Mouse (Mus musculus) neural tube, embryonic 14.5 days (tissue): ENCODE results near the gene Col27a1. TPM values are rescaled to one million over a fixed set of nuclear protein-coding genes. Genes with fewer than 3 reads are reported as not detected.
A peak's percentile ranks its signal among the peaks of the same experiment; 100 is the strongest.

Source experiments
- ATAC-seq: fragments of 200-750 bp; cut with Nextera tagmentation; 2 replicates; pipeline ENCODE4 v1.8.0; 2017; ENCODE audit warnings: low read depth, mild to moderate bottlenecking, moderate TSS enrichment, moderate library complexity
- H3K27ac ChIP-seq: fragments of 300-500 bp; sonication (generic); 2 replicates; pipeline ENCODE4 v1.5.1; 2014; ENCODE audit warnings: low read depth, mild to moderate bottlenecking, control low read depth, low read length, moderate library complexity, mixed read lengths
- H3K27me3 ChIP-seq: fragments of 300-500 bp; sonication (generic); 2 replicates; pipeline ENCODE4 v1.6.1; 2014; ENCODE audit warnings: low read length; ENCODE audit not compliant: control insufficient read depth, insufficient read depth
- H3K36me3 ChIP-seq: fragments of 300-500 bp; sonication (generic); 2 replicates; pipeline ENCODE4 v1.6.1; 2014; ENCODE audit warnings: low read length, mixed read lengths; ENCODE audit not compliant: control insufficient read depth, insufficient read depth
- H3K4me1 ChIP-seq: fragments of 300-500 bp; sonication (generic); 2 replicates; pipeline ENCODE4 v1.6.1; 2014; ENCODE audit warnings: low read length; ENCODE audit not compliant: control insufficient read depth, insufficient read depth
- H3K4me2 ChIP-seq: fragments of 300-500 bp; sonication (generic); 2 replicates; pipeline ENCODE4 v1.6.1; 2014; ENCODE audit warnings: mild to moderate bottlenecking, low read depth, low read length, control low read depth
- H3K4me3 ChIP-seq: fragments of 300-500 bp; sonication (generic); 2 replicates; pipeline ENCODE4 v1.5.1; 2014; ENCODE audit warnings: low read depth, low read length, control low read depth, mixed read lengths
- H3K9ac ChIP-seq: fragments of 300-500 bp; sonication (generic); replicated peaks from 2 replicates; pipeline ENCODE4 v1.6.1; 2014; ENCODE audit warnings: low read depth, mild to moderate bottlenecking, control low read depth, low read length, mixed read lengths
- H3K9me3 ChIP-seq: fragments of 300-500 bp; sonication (generic); 2 replicates; pipeline ENCODE4 v1.6.1; 2016; ENCODE audit warnings: low read length; ENCODE audit not compliant: control insufficient read depth
- WGBS: fragments of 180-500 bp; shearing (Covaris S2); extraction: QIAGEN DNeasy Blood & Tissue Kit; methylation state at CpG from one replicate; pipeline ENCODE4 v1.1.7; 2014; 5-methylcytosine and 5-hydroxymethylcytosine counted together
- polyA plus RNA-seq: library from polyadenylated mRNA; unstranded; fragments of >200 nt; fragmentation: Nextera tagmentation; extraction: Ambion mirVana; gene quantifications from 2 replicates; pipeline ENCODE4 v1.2.1, GENCODE M21; 2014

The Col27a1 gene
- polyA plus RNA-seq, 1 experiment from 2014 or later = 1.2 TPM

DNA sequence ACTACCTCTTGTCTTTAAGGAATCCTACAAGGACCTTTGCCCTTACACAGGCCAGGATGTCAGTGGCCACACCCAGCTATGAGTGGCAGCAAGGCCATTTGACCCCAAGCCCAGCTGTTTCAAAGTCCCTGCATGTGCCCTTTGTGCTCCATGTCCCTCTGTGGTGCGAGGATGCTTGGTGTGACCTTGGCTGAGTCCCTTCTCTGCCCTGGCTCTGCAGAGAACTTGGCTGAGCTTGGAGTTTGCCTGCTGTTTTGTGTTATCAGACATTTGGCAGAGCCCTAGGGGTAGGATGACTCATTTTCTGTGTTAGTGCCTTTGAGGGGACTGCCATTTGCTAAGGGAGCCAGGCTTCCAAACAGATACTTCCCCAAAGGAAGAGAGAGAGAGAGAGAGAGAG lies 17.3 kb downstream of the Col27a1 start:
- Histone ChIP-seq H3K27me3 (no peaks in the 10 kb centered on the region), H3K4me1 (peaks cover 22% of the 10 kb centered on the region), H3K9me3 (no peaks in the 10 kb centered on the region), H3K4me2 (no peak overlapping the region), H3K27ac (no peak overlapping the region), H3K9ac (no peak overlapping the region), H3K4me3 (no peak overlapping the region), H3K36me3 (no peaks in the 10 kb centered on the region)
- ATAC-seq = no peak
- WGBS = 57% methylated on average over 1 of the region's 1 CpGs

GRCm38 (mm10) chr4:63232542-63233020 lies 18.8 kb downstream of the Col27a1 start:
- Histone ChIP-seq H3K27me3 (no peaks in the 10 kb centered on the region), H3K4me3 (no peak overlapping the region), H3K9me3 (no peaks in the 10 kb centered on the region), H3K4me2 (no peak overlapping the region), H3K27ac (no peak overlapping the region), H3K36me3 (no peaks in the 10 kb centered on the region), H3K4me1 (peaks cover 18% of the 10 kb centered on the region), H3K9ac (no peak overlapping the region)
- 65% methylated on average over 2 of the region's 2 CpGs for WGBS
- ATAC-seq = no peak

DNA sequence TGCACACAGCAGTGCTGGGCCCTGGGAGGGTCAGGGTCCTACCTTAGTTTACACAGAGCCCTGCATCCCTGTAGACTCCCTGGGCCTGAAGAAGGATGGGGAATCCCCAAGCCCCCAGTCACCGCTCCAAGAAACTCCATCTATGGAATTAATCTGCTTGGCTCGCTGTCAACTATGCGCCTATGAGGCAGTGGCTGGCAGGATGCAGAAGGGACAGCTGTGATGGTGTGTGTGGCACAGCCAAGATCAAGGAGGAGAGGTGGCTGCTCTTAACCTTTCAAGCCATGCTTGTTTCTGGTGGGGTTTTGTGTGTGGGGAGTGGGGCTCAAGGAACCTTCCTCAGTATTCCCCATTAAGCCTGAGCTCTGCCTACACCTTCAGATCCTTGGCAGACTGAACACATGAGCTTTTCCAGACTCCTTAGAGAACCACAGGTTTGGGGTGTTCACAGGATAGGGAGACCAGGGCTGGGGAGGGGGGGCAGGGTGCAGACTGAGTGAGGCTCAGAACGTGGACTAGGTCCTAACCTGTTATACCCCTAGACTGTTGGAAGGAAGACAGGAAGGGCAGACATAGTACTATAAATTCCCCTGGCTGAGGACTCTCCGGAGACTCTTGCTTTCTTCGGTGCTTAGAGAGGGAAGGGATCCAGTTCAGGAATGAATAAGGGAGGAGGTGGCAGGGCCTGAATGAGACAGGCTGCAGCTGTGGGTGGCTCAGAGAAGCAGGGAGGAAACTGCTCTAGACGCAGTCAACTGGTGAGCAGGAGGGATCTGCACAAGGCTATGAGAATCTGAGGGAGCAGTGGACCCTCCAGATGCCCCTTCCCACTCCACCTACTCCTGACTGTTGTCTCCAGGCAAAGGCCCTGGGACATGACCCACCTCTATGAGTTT lies 20.0 kb downstream of the Col27a1 start:
- Histone ChIP-seq H3K9me3 (no peaks in the 10 kb centered on the region), H3K4me1 (peaks cover 18% of the 10 kb centered on the region), H3K27ac (no peak overlapping the region), H3K36me3 (no peaks in the 10 kb centered on the region), H3K9ac (no peak overlapping the region), H3K4me3 (no peak overlapping the region), H3K27me3 (no peaks in the 10 kb centered on the region), H3K4me2 (no peak overlapping the region)
- 70% methylated on average over 7 of the region's 7 CpGs for WGBS
- no peak for ATAC-seq

DNA sequence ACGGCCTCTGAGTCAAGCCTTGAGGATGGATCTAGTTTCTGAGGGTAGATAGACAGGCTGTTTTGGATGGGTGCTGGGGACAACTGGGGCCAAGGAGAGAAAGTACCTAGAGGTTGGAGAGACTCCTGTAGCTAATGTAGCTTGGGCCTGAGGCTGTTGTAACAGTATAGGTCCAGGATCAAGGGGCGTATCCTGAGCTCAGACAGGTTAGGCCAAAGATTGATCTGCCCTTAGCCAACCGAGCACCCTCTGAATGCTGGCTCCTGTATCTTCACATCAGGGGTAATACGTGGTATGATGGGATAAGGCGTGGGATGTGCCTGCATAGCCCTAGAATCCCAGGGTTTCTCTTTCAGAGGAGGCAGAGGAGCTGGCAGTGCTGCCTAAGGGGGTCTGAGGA lies 21.0 kb downstream of the Col27a1 start:
- Histone ChIP-seq H3K4me1 (peaks cover 10% of the 10 kb centered on the region), H3K4me3 (no peak overlapping the region), H3K27me3 (no peaks in the 10 kb centered on the region), H3K9me3 (no peaks in the 10 kb centered on the region), H3K4me2 (no peak overlapping the region), H3K27ac (no peak overlapping the region), H3K9ac (no peak overlapping the region), H3K36me3 (no peaks in the 10 kb centered on the region)
- no peak for ATAC-seq
- WGBS = 92% methylated on average over 5 of the region's 5 CpGs

GRCm38 (mm10) chr4:63236235-63236634 lies 22.4 kb downstream of the Col27a1 start:
- WGBS = 82% methylated on average over 2 of the region's 2 CpGs
- no peak overlapping the region for H3K9ac ChIP-seq
- no peak overlapping the region for H3K4me3 ChIP-seq
- no peaks in the 10 kb centered on the region for H3K36me3 ChIP-seq
- H3K27ac ChIP-seq = no peak overlapping the region
- H3K9me3 ChIP-seq = no peaks in the 10 kb centered on the region; the same call in 1 of the 2 replicates
- H3K4me1 ChIP-seq = no peaks in the 10 kb centered on the region
- no peak for ATAC-seq
- no peaks in the 10 kb centered on the region for H3K27me3 ChIP-seq
- H3K4me2 ChIP-seq = no peak overlapping the region

GRCm38 (mm10) chr4:63237225-63237624 lies 23.4 kb downstream of the Col27a1 start:
- no peaks in the 10 kb centered on the region for H3K36me3 ChIP-seq
- H3K4me1 ChIP-seq = no peaks in the 10 kb centered on the region
- no peak overlapping the region for H3K9ac ChIP-seq
- no peaks in the 10 kb centered on the region; the same call in 1 of the 2 replicates for H3K9me3 ChIP-seq
- no peak for ATAC-seq
- no peak overlapping the region for H3K4me2 ChIP-seq
- no peak overlapping the region for H3K4me3 ChIP-seq
- no peak overlapping the region for H3K27ac ChIP-seq
- no peaks in the 10 kb centered on the region for H3K27me3 ChIP-seq
- 73% methylated on average over 3 of the region's 3 CpGs for WGBS

- WGBS = 62% methylated on average over 7 of the region's 7 CpGs
- Histone ChIP-seq H3K27ac (no peak overlapping the region), H3K4me2 (no peak overlapping the region), H3K27me3 (no peaks in the 10 kb centered on the region), H3K4me1 (no peaks in the 10 kb centered on the region), H3K9me3 (no peaks in the 10 kb centered on the region; the same call in 1 of the 2 replicates), H3K36me3 (no peaks in the 10 kb centered on the region), H3K9ac (no peak overlapping the region), H3K4me3 (no peak overlapping the region)
- no peak for ATAC-seq
These were observed 24.3 kb downstream of the Col27a1 start for GRCm38 (mm10) chr4:63238141-63238540.

DNA sequence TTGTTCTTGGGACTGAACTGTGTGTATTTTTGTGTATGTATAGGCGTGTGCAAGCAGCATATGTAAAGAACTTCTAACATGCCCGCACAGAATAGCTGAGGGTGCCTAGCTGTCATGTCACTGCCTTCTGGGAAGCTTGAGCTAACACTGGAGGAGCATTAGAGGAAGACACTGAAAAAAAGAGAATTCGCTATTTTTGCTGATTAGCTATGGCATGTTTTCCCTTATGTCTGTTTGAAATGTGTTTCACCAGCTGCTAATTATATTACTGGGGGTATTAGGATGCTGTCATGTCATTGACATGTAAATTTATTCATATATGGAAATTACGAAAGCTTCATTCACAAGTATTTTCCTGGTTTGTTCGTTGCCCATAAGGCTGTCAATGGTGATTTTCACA lies 24.9 kb downstream of the Col27a1 start:
- Histone ChIP-seq H3K9me3 (no peaks in the 10 kb centered on the region; the same call in 1 of the 2 replicates), H3K4me3 (no peak overlapping the region), H3K4me2 (no peak overlapping the region), H3K9ac (no peak overlapping the region), H3K27me3 (no peaks in the 10 kb centered on the region), H3K4me1 (no peaks in the 10 kb centered on the region), H3K36me3 (no peaks in the 10 kb centered on the region), H3K27ac (no peak overlapping the region)
- ATAC-seq = peak; percentile 29; the same call in 1 of the 2 replicates
- WGBS = 53% methylated on average over 5 of the region's 5 CpGs

- no peak overlapping the region for H3K4me2 ChIP-seq
- no peak overlapping the region for H3K27ac ChIP-seq
- H3K4me1 ChIP-seq = no peaks in the 10 kb centered on the region
- no peak overlapping the region for H3K4me3 ChIP-seq
- no peaks in the 10 kb centered on the region for H3K36me3 ChIP-seq
- ATAC-seq = no peak
- no peak overlapping the region for H3K9ac ChIP-seq
- H3K9me3 ChIP-seq = no peaks in the 10 kb centered on the region; the same call in 1 of the 2 replicates
- H3K27me3 ChIP-seq = no peaks in the 10 kb centered on the region
- 89% methylated on average over 3 of the region's 3 CpGs for WGBS
These were observed 27.2 kb downstream of the Col27a1 start for GRCm38 (mm10) chr4:63241031-63241430.
